Mouse (Mus musculus) right cerebral cortex, postnatal 25 days (tissue): Measurements from ENCODE around the gene C2.

Experiments
- DNase-seq: peaks from one replicate; pipeline ENCODE4 v3.0.0; 2022

C2 gene

DNA sequence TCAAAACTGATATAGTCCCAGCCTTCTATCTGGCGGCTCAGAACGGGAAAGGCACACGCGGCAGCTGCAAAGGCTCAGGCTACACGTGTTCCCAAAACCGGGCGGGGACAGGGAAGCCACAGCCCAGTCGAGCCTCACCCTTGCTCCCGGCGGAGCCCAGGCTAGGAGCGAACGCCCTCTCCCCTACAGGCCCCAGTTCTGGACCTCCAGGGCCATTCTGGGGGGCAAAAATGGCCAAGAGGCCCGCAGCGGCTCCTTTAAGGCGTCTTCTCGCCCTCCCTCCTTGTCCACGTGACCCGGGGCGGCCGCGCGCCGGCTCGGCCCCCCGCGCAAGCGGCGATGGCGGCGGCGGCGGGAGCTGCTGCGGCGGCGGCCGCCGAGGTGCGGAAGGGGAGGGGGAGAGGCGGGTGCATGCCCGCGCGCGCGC, at the start of gene C2, which contains the start of gene Ehmt2:
C2 (minus strand) TSS at position 106 of the 427 bp plus-strand sequence.
Ehmt2 (plus strand) TSS at position 310 of the 427 bp plus-strand sequence.
- DNase-seq, result peak; percentile 91

DNA sequence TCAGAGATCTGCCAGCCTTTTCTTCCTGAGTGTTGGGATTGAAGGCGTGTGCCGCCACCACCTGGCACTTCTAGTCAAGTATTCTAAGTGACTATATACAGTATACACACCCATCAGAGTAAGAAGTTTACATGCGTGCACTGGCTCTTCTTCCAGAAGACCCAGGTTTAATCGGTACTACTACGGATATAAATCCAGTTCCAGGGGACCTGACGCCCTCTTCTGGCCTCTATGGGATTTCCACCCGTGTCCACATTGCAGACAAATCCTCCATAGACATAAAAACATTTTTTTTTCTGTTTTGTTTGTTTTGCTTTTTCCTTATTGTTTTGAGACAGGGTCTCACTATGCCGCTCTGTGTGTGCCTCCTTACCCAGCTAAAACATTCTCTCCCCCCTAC, 49.5 kb upstream of the C2 start:
- no peak for DNase-seq

DNA sequence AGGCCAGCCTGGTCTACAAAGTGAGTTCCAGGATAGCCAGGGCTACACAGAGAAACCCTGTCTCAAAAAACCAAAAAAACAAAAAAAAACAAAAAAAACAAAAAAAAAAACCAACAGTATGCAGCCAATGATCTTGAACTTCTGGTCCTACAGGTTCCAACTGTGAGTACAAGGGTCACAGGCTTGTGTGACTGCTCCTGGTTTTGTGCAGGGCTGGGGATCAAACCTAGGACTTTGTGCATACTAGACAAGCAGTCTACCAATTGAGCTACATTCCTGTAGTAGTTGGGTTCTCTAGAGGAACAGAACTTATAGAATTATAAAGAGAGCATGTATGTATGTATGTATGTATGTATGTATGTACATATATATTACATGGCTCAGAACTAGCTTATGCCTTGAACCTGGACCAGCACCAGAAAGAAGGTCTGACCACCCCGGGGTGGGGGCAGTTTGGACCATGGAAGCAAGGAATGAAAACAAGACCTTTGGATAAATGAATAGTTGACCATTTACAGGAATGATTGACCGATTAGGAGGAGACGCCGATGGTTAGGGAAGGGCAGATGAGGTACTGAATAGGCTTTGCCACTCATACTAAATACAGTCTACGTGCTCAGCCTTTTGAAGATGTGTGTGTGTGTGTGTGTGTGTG, 48.5 kb upstream of the C2 start:
- DNase-seq, result no peak

DNA sequence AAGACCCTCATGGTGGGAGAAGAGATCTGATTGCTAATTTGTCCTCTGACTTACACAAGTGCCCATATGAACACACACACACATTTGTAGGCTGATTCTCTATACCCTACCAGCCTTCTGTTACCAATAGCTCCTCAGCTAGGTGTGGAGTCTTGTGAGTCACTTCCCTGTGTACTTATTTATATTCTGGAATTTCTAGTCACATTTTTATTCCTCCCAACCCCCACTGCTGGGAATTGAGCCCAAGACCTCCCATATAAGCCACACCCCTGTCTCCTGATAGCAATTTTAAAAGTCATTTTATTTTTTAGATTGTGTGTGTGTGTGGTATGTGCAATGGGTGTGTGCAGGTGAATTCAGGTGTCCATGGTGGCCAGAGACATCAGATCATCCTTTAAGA, 46.3 kb upstream of the C2 start:
- DNase-seq, result no peak

DNA sequence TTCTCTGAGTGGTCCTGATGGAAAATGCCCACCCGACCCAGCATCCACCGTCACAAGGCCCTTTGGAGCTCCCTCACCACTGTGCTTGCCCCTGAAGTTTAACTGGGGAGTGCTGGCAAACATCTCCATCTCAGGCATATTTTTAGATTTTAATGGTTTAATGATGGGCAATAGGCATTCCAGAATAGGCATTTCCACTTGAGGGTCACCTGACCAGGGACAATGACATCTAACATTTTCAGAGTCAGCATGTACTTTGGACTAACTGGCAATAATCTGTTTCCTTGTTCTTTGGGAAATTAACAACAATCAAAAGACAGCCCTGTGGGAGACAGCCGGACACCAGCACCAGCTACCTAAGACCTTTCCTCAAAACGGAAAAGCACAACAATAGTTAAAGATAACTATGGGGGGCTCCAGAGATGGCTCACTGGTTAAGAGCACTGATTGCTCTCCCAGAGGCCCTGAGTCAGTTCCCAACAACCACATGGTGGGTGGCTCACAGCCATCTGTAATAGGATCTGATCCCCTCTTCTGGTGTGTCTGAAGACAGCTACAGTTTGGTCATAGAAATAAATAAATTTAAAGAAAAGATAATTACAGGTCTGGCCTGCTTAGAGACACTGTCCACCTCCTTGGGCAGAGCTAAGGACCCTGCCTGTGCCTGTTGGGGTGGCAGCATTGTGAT, 45.2 kb upstream of the C2 start:
- DNase-seq, result no peak

DNA sequence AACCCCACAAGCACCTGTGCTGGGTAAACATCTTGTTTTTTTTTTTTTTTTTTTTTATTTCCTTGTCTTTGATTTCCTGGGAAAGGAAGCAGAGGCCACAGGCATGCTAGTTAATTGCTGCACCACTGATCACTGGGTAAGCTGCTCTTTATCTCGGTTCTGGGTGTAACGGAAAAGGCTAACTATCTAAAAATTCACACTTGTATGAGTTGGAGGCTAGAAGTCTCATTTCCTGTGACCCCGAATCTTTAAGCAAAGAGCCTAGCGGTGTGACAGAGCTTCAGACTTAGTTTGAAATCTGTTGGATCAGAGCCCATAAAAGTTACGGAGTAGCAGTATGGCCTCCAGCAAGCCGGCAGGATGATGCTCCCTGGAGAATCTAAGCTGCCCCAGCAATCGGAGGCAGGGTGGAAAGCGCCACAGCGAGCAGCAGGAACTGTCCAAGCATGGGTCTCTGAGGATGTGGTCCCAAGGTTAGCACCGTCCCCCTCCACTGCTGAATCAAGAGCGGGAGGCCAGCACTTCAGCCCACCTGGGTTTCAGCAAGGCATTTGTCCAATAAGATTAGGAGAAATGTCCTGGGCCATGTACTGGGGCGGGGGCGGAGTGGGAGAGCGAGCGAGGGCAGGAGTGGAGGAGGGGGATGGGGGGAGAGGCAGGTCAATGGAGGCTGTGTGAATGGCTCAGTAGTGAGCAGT, 43.4 kb upstream of the C2 start:
- DNase-seq, result no peak

DNA sequence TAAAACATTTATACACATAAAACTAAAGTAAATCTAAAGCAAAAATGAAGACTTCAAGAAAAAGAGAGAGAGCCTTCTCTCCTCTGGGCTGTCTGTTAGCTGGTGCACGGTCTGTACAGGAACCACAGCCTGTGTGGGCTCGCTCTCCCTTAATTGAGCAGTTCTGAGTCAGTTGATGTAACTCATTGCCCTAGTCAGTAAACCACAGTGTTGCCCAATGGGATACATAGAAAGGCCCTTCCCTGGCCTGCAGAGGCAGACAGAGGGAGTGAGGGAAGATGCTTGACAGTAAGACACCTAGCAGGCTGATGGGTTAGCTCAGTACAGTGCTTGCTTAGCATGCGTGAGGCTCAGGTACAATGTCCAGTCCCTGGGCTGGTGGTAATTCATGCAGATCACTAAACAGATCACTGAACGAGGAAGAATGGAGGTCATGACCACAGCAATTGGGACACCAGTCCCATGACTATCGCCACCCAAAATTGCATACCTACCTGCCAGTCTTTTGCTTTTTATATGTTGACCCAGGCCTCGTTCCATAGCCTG, 40.0 kb upstream of the C2 start:
- no peak for DNase-seq

DNA sequence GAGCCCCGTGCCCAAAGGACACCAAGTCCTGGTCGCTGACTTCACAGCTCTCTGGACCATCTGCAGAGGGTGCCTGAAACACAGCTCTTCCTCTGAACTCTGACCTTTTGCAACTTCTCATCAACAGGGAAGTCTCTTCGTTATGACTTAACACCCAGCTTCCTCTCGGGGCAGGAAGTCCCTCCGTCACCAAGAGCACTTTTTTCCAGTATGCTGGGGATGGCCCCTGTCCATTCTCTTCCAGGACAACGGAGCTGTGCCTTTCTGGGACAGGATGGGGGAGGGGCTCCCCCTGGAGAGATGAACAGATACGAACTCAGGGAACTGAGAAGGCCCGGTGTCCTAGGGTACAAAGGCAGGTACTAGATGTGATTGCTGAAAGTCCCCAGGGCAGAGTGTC, 36.8 kb upstream of the C2 start:
- DNase-seq, result no peak

DNA sequence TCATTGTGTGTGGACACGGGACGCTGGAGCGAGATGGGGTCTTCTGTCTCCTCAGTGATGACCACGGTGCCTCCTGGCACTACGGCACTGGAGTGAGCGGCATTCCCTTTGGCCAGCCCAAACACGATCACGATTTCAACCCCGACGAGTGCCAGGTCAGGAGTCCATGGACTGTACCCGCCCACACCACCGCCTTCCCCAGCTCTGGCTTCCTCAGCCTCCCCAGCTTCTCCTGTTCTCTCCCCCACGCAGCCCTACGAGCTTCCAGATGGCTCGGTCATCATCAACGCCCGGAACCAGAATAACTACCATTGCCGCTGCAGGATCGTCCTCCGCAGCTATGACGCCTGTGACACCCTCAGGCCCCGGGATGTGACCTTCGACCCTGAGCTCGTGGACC, 36.0 kb upstream of the C2 start:
- no peak for DNase-seq

DNA sequence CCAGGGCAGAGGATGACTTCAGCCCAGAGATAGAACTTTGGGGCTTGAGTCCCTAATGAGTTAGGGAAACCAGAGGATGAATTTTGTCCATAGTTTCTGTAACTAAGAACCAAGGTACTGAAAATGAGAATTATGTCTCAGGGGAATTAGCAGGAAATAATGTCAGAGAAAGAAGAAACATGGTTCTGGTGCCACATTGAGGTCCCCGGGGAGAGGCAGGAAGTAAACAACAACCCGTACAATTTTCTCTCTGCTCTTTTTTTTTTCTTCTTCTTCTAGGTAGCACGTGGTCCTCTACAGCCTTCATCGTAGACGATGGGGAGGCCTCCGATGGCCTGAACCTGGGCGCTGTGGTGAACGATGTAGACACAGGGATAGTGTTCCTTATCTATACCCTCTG, 34.2 kb upstream of the C2 start:
- no peak for DNase-seq

DNA sequence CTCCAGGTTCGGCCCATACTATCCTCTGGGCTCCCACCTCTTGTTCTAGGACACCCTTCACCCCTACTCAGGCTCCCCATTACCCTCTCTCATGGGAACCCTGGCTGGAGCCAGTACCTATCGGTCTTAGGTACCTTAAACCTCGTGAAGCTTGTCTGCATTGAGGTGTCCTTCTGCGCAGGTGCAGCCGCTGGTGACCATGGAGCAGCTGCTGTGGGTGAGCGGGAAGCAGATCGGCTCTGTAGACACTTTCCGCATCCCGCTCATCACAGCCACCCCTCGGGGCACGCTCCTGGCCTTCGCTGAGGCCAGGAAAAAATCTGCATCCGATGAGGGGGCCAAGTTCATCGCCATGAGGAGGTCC, 33.7 kb upstream of the C2 start:
- peak; percentile 65 for DNase-seq

DNA sequence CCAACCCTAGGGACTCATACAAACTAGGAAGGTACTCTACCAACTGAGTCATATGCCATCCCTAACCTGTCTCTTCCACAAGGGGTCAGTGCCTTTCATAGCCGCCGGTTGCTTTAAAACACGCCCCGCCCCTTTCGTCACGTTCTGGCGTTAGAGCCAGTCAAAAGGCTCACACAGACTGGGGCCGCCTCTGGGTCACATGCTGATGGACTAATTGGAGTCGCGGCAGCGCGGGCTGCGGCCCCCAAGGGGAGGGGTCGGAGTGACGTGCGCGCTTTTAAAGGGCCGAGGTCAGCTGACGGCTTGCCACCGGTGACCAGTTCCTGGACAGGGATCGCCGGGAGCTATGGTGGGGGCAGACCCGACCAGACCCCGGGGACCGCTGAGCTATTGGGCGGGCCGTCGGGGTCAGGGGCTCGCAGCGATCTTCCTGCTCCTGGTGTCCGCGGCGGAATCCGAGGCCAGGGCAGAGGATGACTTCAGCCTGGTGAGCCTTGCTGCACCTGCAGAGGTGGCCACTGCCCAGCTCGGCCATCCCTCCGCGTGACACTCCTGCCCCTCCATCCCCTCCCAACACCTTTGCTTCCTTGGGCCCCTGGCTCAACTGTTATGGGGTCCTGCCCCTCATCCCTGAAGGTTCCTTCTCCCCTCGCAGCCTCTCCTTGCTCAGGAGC, 33.1 kb upstream of the C2 start, which contains the start of gene Neu1:
Neu1 (plus strand) TSS at position 193 of the 674 bp plus-strand sequence.
- peak; percentile 96 for DNase-seq

DNA sequence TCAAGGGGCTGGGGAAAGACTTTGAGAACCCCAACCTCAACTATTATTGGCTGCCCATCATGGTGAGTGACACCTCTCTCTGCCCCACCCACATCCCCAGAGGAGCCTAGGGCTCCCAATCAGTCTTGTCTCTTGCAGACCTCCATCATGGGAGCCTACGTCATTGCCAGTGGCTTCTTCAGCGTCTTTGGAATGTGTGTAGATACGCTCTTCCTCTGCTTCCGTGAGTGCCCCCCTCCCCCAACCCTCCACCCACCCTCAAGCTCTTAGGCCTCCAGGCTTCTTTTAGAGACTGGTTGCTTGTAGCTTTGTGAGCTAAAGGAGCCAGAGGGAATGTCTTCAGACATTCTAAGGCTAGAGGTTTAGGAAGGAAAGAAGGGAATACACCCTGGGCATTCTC, 30.8 kb upstream of the C2 start:
- no peak for DNase-seq

DNA sequence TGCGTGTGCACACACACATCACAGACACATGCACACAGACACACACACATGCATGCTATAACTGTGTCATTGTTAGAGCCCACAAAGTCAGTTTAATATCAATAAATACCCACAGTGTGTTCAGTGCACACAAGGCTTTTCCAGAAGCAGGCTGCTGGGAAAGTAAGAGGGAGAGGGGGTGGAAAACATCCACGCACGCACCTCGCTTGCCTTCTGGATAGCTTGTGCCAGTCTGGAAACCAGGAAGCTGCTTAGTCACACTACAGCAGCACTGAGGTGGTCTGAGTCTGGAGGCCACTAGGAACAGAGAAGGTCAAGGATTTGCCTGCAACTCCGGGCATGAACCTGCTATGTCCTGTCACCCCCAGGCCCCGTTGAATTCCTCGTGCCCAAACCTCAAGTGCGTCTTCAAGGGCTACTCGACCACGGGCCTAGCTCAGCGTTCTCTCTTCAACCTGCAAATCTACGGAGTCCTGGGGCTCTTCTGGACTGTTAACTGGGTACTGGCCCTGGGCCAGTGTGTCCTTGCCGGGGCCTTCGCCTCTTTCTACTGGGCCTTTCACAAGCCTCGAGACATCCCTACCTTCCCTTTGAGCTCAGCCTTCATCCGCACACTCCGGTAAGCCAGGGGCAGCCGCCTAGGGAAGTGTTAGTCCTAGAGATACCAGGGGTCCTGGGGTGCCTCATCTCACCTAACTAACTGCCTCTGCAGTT, 29.4 kb upstream of the C2 start:
- peak; percentile 36 for DNase-seq

DNA sequence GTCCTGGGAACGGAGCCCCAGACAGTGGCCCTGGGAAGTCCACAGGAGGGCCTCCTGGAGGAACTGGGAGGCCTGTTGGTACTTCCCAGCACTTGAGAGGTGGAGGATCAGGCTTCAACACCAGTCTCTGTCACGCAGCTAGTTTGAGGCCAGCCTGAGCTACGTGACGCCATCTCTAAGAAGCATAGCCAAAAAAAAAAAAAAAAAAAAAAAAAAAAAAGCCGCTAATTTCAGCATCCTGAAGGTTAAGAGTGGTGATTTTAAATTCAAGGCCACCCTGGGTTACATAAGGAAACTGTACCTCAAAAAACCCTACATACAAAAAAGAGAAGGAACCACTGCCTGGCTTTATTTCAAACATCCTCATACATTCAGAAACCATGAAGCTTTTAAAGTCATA, 26.2 kb upstream of the C2 start:
- DNase-seq, result no peak

DNA sequence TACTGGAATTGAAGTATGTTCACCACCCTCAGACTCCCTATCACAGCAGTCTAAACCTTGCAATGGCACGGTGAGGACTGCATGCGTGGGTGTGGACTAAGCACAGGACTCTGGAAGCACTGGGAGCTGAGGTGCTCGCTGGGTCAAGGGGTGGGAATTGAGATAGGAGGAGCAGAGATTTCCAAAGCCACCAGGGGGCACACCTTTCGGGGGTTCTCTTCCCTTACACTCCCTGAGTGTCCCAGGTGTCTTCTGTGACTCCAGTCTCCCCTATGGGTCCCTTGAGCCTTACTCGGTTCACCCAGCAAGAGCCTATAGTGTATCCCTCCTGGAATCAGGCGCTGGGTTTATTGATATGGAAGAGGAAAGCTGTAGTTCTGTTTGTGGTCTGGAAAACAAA, 24.9 kb upstream of the C2 start:
- no peak for DNase-seq

DNA sequence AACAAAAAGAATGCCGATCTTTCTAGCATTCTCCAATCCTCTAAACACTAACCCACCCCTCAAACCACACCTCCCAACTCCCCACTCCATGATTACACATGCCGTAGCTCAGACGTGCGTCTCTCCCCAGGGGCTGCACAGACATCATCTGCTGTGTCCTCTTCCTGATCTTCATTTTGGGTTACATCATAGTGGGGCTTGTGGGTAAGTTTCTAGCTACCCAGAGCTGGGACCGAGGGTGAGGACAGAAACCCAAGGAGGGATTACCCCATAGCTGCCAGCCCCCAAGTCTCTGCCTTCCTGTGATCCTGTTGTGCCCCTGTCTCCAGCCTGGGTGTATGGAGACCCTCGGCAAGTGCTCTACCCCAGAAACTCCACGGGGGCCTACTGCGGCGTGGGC, 19.1 kb upstream of the C2 start:
- DNase-seq, result no peak

DNA sequence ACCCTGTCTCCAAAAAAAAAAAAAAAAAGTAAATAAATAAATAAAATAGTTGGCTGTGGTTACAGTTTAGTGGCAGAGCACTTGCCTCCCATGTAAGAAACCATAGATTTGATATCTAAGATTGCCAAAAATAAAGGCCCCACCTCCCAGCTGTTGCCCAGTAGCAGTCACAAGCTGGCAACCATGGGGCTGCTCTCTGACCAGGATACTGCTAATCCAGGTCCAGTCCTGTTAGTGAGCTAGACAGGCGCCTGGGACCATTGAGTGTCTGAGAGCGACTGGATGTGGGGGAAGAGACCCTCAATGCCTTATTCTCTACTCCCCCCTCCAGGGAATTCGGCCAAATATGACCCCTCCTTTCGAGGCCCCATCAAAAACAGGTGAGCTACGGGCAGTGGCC, 18.3 kb upstream of the C2 start:
- no peak for DNase-seq

DNA sequence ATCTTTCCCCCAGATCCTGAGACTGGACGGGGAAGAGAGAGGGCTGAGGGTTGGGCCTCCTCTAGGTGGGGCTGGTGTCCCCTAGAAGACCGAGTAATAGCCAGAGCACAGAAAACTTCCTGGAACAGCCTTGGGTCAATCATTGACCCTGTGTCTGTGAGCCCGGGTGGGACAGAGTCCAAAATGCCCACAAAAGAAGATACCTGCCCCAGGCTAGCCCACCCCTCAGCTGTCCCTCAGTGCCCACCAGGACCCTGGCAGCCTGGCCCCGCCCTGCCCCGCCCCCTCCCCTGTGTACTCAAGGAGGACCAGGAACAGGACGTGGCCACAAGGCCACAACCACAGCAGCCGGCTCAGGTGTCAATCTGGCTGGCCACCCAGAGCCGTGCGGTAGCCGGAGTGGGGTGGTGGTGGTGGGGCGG, 17.4 kb upstream of the C2 start:
- no peak for DNase-seq

DNA sequence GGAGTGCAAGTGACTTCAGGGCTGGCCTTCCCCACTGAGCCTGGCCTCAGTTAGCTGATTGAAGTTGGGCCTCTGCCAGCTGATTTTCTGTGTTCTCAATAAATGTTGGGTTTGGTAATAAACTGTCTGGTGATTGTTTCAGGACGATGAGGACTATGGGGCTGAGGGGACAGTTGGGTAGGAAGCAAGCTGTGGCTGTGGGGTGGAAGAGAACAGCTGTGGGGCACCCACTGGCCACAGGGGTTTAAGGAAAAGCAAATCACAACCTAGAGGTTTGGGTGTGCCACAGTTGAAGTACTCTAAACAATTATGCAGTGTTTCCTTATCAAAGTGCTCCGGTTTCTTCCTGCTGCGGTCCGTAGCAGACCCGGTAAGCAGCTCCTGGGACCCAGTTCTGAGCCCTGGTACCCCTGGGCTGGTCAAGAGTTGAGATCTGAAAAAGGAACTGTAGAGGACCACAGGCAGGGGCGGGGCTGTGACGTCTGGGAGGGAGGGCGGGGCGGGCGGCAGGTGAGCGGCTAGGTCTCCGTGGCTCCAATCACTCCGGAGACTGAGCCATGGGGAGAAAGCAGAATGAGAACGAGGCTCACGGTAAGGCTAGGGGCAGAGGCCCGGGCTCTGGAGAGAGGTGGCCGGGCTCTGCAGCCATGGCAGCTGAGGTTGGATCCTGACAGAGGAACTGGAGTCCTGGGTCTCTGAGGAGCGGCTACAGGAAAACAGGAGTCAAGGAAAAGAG, 16.0 kb upstream of the C2 start, which contains the start of gene Slc44a4:
Slc44a4 (plus strand) TSS at position 537 of the 736 bp plus-strand sequence.
- DNase-seq, result no peak

DNA sequence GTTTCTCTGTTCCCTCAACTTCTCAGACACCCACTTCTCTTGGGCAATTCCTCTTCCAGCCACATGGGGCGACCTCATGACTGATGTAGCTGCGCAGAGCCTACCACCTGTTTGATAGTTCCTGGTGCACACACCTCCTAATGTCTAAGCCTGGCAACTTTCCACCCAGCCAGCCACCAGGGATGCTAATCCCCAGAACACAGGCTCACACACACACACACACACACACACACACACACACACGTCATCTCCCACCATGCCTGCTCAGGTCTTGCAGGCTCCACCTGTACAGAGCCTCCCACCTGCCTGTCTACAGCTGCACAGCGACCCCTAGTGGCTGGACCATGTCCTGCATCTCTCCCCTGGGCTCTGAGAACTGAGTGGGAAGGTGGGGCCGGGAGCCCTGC, 13.9 kb upstream of the C2 start:
- peak; percentile 31 for DNase-seq

DNA sequence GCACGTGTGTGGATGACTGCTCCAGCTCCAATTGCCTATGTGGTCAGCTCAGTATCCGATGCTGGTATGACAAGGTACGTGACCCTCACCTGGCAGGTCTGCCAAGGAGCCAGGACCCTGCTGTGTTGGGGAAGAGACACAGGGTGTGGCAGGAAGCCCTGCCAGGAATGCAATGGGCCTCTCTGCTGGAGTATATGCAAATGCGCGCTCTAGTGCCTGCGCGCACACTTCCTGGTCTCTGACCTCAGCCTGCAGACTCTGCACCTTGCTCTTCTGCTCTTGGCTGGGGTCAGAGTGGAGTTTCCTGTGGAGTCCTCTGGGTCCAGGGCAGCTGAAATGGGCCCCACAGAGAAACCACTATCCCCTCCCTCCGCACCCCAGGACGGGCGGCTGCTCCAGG, 12.9 kb upstream of the C2 start:
- DNase-seq, result no peak
